Mouse (Mus musculus) testis, adult 2 months (tissue): ENCODE measurements around the gene Bms1. TPM values are rescaled to one million over a fixed set of nuclear protein-coding genes. Genes with fewer than 3 reads are reported as not detected.
A peak's percentile ranks its signal among the peaks of the same experiment; 100 is the strongest.

Experiments used
- H3K27ac ChIP-seq: fragments of 200-500 bp; 2 replicates; pipeline ENCODE4 v1.5.1; 2012; ENCODE audit warnings: low read depth, low read length; ENCODE audit not compliant: control insufficient read depth, insufficient read depth
- H3K27me3 ChIP-seq: fragments of 200-500 bp; 2 replicates; pipeline ENCODE4 v1.6.1; 2012; ENCODE audit warnings: mild to moderate bottlenecking, low read length, moderate library complexity; ENCODE audit not compliant: control insufficient read depth, insufficient read depth
- H3K36me3 ChIP-seq: fragments of 200-500 bp; 2 replicates; pipeline ENCODE4 v1.6.1; 2012; ENCODE audit warnings: mild to moderate bottlenecking, low read length; ENCODE audit not compliant: control insufficient read depth, insufficient read depth
- H3K4me1 ChIP-seq: fragments of 200-500 bp; 2 replicates; pipeline ENCODE4 v1.6.1; 2012; ENCODE audit warnings: low read length; ENCODE audit not compliant: control insufficient read depth, insufficient read depth
- H3K4me3 ChIP-seq: fragments of 200-500 bp; 2 replicates; pipeline ENCODE4 v1.5.1; 2012; ENCODE audit warnings: low read depth, mild to moderate bottlenecking, low read length, moderate library complexity, mixed read lengths; ENCODE audit not compliant: control insufficient read depth
- CTCF ChIP-seq: fragments of 200-500 bp; IDR thresholded peaks from 2 replicates; pipeline ENCODE4 v1.5.1; 2012; ENCODE audit warnings: low read depth, mild to moderate bottlenecking, inconsistent platforms, low read length, moderate library complexity; ENCODE audit not compliant: control insufficient read depth, insufficient read depth, insufficient replicate concordance
- POLR2A ChIP-seq: fragments of 200-500 bp; IDR thresholded peaks from 2 replicates; pipeline ENCODE4 v1.6.1; 2012; ENCODE audit warnings: low read depth, mild to moderate bottlenecking, inconsistent platforms, low read length, moderate library complexity; ENCODE audit not compliant: control insufficient read depth
- polyA plus RNA-seq: library from polyadenylated mRNA; depleted of rRNA; stranded (reverse); fragments of >200 nt; gene quantifications from 2 replicates; pipeline ENCODE4 v1.2.3, GENCODE M21; 2012

The Bms1 gene
- polyA plus RNA-seq, 1 experiment: 20.6 TPM

DNA sequence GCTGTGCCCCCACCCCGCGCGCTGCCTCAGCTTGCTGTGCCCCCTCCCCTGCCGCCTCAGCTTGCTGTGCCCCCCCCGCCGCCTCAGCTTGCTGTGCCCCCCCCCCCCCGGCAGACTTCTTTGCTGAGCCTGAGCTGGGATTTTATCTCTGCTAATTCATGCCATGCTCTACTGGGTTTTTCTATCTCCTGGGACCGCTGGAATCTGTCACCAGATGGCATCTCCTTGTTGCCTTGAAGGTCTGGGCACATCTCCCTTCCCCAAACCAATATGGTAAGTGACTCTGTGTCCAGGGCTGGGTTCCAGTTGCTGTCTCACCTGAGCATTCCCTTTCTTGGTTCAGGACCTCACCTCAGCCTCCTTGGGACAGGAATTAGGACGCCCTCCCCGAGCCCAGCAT lies 41.7 kb downstream of the Bms1 start:
- Histone ChIP-seq H3K27me3 (no peaks in the 10 kb centered on the region), H3K36me3 (no peaks in the 10 kb centered on the region), H3K4me1 (no peaks in the 10 kb centered on the region), H3K4me3 (no peak overlapping the region), H3K27ac (no peak overlapping the region)
- TF ChIP-seq CTCF (no peak), POLR2A (no peak)

GRCm38 (mm10) chr6:118376023-118376422 lies 43.3 kb downstream of the Bms1 start:
- Histone ChIP-seq H3K27ac (no peak overlapping the region), H3K4me1 (no peaks in the 10 kb centered on the region), H3K27me3 (no peaks in the 10 kb centered on the region), H3K4me3 (no peak overlapping the region), H3K36me3 (no peaks in the 10 kb centered on the region)
- TF ChIP-seq POLR2A (no peak), CTCF (no peak)

DNA sequence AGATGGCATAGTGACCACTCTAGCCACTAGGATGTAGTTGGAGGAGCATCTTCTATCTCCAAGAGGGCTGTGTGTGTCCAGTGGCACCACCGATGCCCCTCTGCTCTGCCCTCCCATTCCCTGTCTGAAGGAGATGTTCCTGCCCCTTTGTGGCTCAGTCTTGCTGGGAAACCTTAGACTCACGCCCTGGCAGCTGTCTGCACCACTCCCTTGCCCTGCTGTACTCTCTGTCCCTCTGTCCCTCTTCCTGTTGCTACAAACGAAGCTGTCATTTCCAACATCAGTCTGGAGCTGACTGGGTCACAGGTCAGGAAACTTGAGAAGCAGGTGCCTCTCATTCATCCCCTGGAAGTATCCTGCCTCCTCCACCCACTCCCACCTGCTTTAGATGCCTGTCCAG lies 43.8 kb downstream of the Bms1 start:
- no peaks in the 10 kb centered on the region for H3K27me3 ChIP-seq
- no peak overlapping the region for H3K4me3 ChIP-seq
- H3K4me1 ChIP-seq: no peaks in the 10 kb centered on the region
- TF ChIP-seq POLR2A: no peak
- no peak for TF ChIP-seq CTCF
- no peak overlapping the region for H3K27ac ChIP-seq
- H3K36me3 ChIP-seq: no peaks in the 10 kb centered on the region

DNA sequence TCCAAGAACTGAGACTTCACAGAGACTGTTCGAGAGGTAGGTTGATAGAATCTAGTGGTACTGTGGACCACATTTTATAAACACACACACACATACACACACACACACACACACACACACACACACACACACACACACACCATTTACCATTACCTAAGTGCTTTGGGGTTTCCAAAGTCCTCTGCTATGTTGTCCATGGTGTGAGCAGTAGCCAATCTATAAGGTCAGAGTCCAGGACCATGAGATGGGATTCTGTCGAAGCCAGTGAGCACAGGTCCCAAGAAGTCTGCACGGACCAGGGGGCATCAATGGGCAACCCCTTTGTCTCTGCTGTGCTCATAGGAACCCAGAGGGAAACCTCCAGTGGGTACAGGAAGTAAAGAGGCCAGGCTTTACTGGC lies 44.2 kb downstream of the Bms1 start:
- Histone ChIP-seq H3K27ac (no peak overlapping the region), H3K4me1 (no peaks in the 10 kb centered on the region), H3K4me3 (no peak overlapping the region), H3K27me3 (no peaks in the 10 kb centered on the region), H3K36me3 (no peaks in the 10 kb centered on the region)
- TF ChIP-seq CTCF: no peak
- no peak for TF ChIP-seq POLR2A

GRCm38 (mm10) chr6:118373294-118373693 lies 46.0 kb downstream of the Bms1 start:
- Histone ChIP-seq H3K27me3 (no peaks in the 10 kb centered on the region), H3K36me3 (no peaks in the 10 kb centered on the region), H3K4me3 (no peak overlapping the region), H3K27ac (no peak overlapping the region), H3K4me1 (no peaks in the 10 kb centered on the region)
- TF ChIP-seq POLR2A (no peak), CTCF (peak; percentile 61; the same call in 1 of the 2 replicates)

GRCm38 (mm10) chr6:118372794-118373193 lies 46.5 kb downstream of the Bms1 start:
- H3K36me3 ChIP-seq: no peaks in the 10 kb centered on the region
- TF ChIP-seq CTCF: no peak
- TF ChIP-seq POLR2A: no peak
- H3K27ac ChIP-seq: no peak overlapping the region
- H3K4me1 ChIP-seq: no peaks in the 10 kb centered on the region
- H3K4me3 ChIP-seq: no peak overlapping the region
- no peaks in the 10 kb centered on the region for H3K27me3 ChIP-seq

DNA sequence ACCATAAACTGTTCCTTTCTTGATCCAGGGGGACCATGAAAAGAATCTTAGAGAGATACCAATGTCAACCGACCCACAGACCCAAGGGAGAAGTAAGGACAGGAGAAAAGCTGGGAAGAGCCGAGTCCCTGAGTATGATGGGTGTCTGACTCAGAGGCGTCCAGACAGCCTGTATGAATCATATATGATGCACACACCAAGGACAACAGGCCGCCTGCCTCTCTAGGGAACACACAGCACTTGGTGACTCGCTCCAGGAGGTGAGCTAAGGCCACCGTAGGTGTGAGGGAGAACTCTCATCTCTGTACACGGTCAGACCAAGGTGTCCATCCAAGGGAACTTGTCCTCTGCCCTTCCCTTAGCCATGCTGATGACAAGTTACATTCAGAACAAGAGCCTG lies 51.8 kb downstream of the Bms1 start:
- Histone ChIP-seq H3K4me1 (no peaks in the 10 kb centered on the region), H3K27me3 (no peaks in the 10 kb centered on the region), H3K27ac (no peak overlapping the region), H3K36me3 (no peaks in the 10 kb centered on the region), H3K4me3 (no peak overlapping the region)
- TF ChIP-seq CTCF (no peak), POLR2A (no peak)

- no peaks in the 10 kb centered on the region for H3K36me3 ChIP-seq
- no peak for TF ChIP-seq CTCF
- no peaks in the 10 kb centered on the region for H3K27me3 ChIP-seq
Observed at GRCm38 (mm10) chr6:118366196-118366595, 53.1 kb downstream of the Bms1 start.

More at GRCm38 (mm10) chr6:118366196-118366595, 53.1 kb downstream of the Bms1 start:
- Histone ChIP-seq H3K27ac (no peak overlapping the region), H3K4me3 (no peak overlapping the region), H3K4me1 (no peaks in the 10 kb centered on the region)
